Comparison of ENCODE assay signal across 14 mouse cellular contexts in the genomic region with DNA sequence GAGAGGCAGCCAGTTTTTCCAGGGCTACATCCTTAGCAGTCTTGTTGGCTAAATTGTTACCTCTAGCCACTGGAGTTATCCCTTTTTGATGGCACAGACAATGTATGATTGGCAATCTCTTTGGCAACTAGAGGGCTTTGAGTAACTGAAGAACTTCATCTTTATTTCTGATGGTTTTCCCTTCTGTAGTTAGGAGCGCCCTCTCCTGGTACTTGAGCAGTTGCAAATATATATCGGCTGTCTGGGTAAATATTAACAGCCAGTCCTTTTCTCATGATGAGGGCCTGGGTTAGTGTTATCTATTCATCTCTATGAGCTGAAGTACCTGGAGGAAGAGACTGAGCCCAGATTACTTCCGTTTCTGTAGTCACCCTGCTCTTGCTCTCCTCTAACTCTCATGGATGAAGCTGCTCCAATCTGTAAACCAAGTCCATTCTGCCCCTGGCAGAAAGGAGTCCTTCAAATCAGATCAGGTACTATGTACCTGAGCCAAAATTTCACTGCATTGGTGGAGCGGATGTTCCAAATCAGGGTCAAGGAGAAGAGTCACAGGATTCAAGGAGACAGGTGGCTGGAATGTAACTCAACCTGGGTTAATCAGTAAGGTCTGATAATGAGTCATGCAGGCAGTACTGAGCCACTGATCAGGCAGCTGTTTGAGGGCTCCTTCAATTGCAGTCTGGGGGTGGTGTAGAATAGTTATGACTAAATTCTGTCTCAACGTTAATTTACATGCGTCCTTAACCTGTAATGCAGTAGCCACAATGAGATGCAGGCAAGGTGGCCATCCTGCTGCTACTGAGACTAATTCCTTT. TPM values are rescaled to one million over a fixed set of nuclear protein-coding genes. Genes with fewer than 3 reads are reported as not detected.
A peak's percentile ranks its signal among the peaks of the same experiment; 100 is the strongest.
DNase-seq lines count a peak whose midpoint lies in the region; ATAC-seq and TF ChIP-seq lines count a peak whose summit lies in the region.
"Had no signal": no experiment of that assay in that cellular context is flagged by ENCODE, and none has a peak within 500 bp of the region (broad histone marks: within the 10 kb centered on the region; RNA-seq: fewer than 3 reads in every experiment).

No protein-coding gene starts in this region.

- 0 out of 2 replicates have a peak, but pooled peaks have one; percentile 13 for TF ChIP-seq CTCF in liver, embryonic 14.5 days (IDR thresholded peaks at IDR 0.05; ENCODE audit: low read depth)

- no peak overlapping the region for H3K27ac ChIP-seq in liver, embryonic 14.5 days
- no peak overlapping the region for H3K27ac ChIP-seq in liver, embryonic 11.5 days (ENCODE audit: low read depth, low read length)
- H3K27ac ChIP-seq: neural tube, embryonic 13.5 days had no signal

- H3K27me3 ChIP-seq in liver, embryonic 14.5 days (ENCODE audit: control insufficient read depth, insufficient read depth, low read length) = no peaks in the 10 kb centered on the region
- H3K27me3 ChIP-seq in liver, embryonic 11.5 days (replicated peaks; ENCODE audit: control insufficient read depth, insufficient read depth, low read length) = no peaks in the 10 kb centered on the region
- H3K27me3 ChIP-seq: neural tube, embryonic 13.5 days had no signal

- ATAC-seq in liver, embryonic 14.5 days (ENCODE audit: insufficient read depth) = no peak
- no peak for ATAC-seq in liver, embryonic 11.5 days (replicated peaks; ENCODE audit: low FRiP score)

- WGBS in liver, embryonic 14.5 days (ENCODE audit: insufficient replicate concordance) = 43% methylated on average over 6 of the region's 6 CpGs
- 66% methylated on average over 6 of the region's 6 CpGs for WGBS in liver, embryonic 11.5 days

- H3K36me3 ChIP-seq in liver, embryonic 14.5 days (replicated peaks; ENCODE audit: control insufficient read depth, insufficient read depth, low read depth) = no peaks in the 10 kb centered on the region
- no peaks in the 10 kb centered on the region for H3K36me3 ChIP-seq in liver, embryonic 11.5 days (ENCODE audit: control insufficient read depth, insufficient read depth, low read length)
- H3K36me3 ChIP-seq: neural tube, embryonic 13.5 days had no signal

- TF ChIP-seq EP300 in liver, embryonic 14.5 days (IDR thresholded peaks at IDR 0.05; ENCODE audit: low read depth) = no peak

- H3K4me3 ChIP-seq in liver, embryonic 14.5 days (ENCODE audit: insufficient read depth in 1 of 2, low read depth in 2 of 2, low read length in 2 of 2) = no peak overlapping the region
- H3K4me3 ChIP-seq in liver, embryonic 11.5 days (ENCODE audit: low read depth, low read length) = no peak overlapping the region
- H3K4me3 ChIP-seq: neural tube, embryonic 13.5 days had no signal

- no peak overlapping the region for H3K4me2 ChIP-seq in liver, embryonic 14.5 days (ENCODE audit: low read depth)
- no peak overlapping the region for H3K4me2 ChIP-seq in liver, embryonic 11.5 days
- H3K4me2 ChIP-seq: neural tube, embryonic 13.5 days had no signal

- peak; percentile 7 for DNase-seq in adrenal gland, postnatal 10 days
- DNase-seq in adrenal gland, adult 2 months = no peak
- no peak for DNase-seq in liver, embryonic 14.5 days (ENCODE audit: low read depth in 3 of 3, low spot score in 3 of 3)
- DNase-seq in liver, embryonic 11.5 days (ENCODE audit: low spot score) = no peak
- peak; percentile 49 for DNase-seq in embryo, embryonic 10.5 days (ENCODE audit: low spot score)
- peak; percentile 21 for DNase-seq in retina, embryonic 14.5 days (ENCODE audit: low spot score)
- no peak for DNase-seq in urinary bladder, postnatal 14 days (ENCODE audit: low spot score)
- no peak for DNase-seq in cerebellum, adult 8-10 months
- DNase-seq: cerebellum, adult 9-10 months; lung, postnatal 14 days had no signal

- H3K4me1 ChIP-seq in liver, embryonic 14.5 days (replicated peaks; ENCODE audit: control insufficient read depth in 2 of 2, insufficient read depth in 2 of 2, low read length in 1 of 2) = no peaks in the 10 kb centered on the region; a peak in 1 of 4 replicates
- no peaks in the 10 kb centered on the region for H3K4me1 ChIP-seq in liver, embryonic 11.5 days (replicated peaks; ENCODE audit: control insufficient read depth, insufficient read depth, low read length)
- H3K4me1 ChIP-seq: neural tube, embryonic 13.5 days had no signal

- H3K9ac ChIP-seq in liver, embryonic 14.5 days (replicated peaks) = no peak overlapping the region
- H3K9ac ChIP-seq in liver, embryonic 11.5 days (ENCODE audit: low read depth, low read length) = no peak overlapping the region
- H3K9ac ChIP-seq: neural tube, embryonic 13.5 days had no signal

- no peaks in the 10 kb centered on the region for H3K9me3 ChIP-seq in liver, embryonic 14.5 days (ENCODE audit: control insufficient read depth, low read length)
- H3K9me3 ChIP-seq in liver, embryonic 11.5 days (ENCODE audit: control insufficient read depth, low read length) = no peaks in the 10 kb centered on the region
- H3K9me3 ChIP-seq: neural tube, embryonic 13.5 days had no signal

RNA-seq across cellular contexts. Expression of gene Plpp2, which starts 30.6 kb away (rescaled TPM):
- total RNA-seq in adrenal gland, postnatal 10 days (2021) = 10 to 100 TPM; 16.4 to 19.4 TPM
- total RNA-seq in adrenal gland, adult 2 months (2021) = 10 to 100 TPM; 30.3 to 34.7 TPM
- 33.5 and 44.3 TPM in 2 replicates for polyA plus RNA-seq in adrenal gland, adult 2 months (2012; rRNA removed)
- polyA plus RNA-seq in liver, embryonic 14.5 days (2012; rRNA removed) = 10.0 and 11.3 TPM in 2 replicates
- 19.0 and 20.7 TPM in 2 replicates for polyA plus RNA-seq in liver, embryonic 14.5 days (2014; fragmentation: Nextera tagmentation; extraction: Ambion mirVana)
- 27.1 and 30.1 TPM in 2 replicates for polyA plus RNA-seq in liver, embryonic 11.5 days (2014; fragmentation: Nextera tagmentation; extraction: Ambion mirVana)

RNA-seq across cellular contexts. Expression of gene Vmn2r83, which starts 34.5 kb away (rescaled TPM):
- not detected for total RNA-seq in adrenal gland, postnatal 10 days (2021)
- not detected for total RNA-seq in adrenal gland, adult 2 months (2021)
- polyA plus RNA-seq in adrenal gland, adult 2 months (2012; rRNA removed) = not detected in 2 replicates
- not detected in 2 replicates for polyA plus RNA-seq in liver, embryonic 14.5 days (2012; rRNA removed)
- polyA plus RNA-seq in liver, embryonic 14.5 days (2014; fragmentation: Nextera tagmentation; extraction: Ambion mirVana) = not detected in 2 replicates
- polyA plus RNA-seq in liver, embryonic 11.5 days (2014; fragmentation: Nextera tagmentation; extraction: Ambion mirVana) = not detected in 2 replicates
- polyA plus RNA-seq: forebrain, embryonic 11.5 days; heart, embryonic 14.5 days; neural tube, embryonic 13.5 days; spleen, adult 2 months had no signal

RNA-seq across cellular contexts. Expression of gene Mier2, which starts 52.0 kb away (rescaled TPM):
- 10 to 100 TPM; 27.3 to 31.8 TPM for total RNA-seq in adrenal gland, postnatal 10 days (2021)
- 10 to 100 TPM; 26.7 to 30.9 TPM for total RNA-seq in adrenal gland, adult 2 months (2021)
- polyA plus RNA-seq in adrenal gland, adult 2 months (2012; rRNA removed) = 150 and 154 TPM in 2 replicates
- 16.4 and 19.6 TPM in 2 replicates for polyA plus RNA-seq in liver, embryonic 14.5 days (2012; rRNA removed)
- polyA plus RNA-seq in liver, embryonic 14.5 days (2014; fragmentation: Nextera tagmentation; extraction: Ambion mirVana) = 5.2 and 7.6 TPM in 2 replicates
- polyA plus RNA-seq in liver, embryonic 11.5 days (2014; fragmentation: Nextera tagmentation; extraction: Ambion mirVana) = 33.1 and 36.5 TPM in 2 replicates

Comparison
In these comparisons a context has a peak if more than half of its experiments do, and no peak if none do; other contexts are left out.
1. DNase-seq: peak in adrenal gland, postnatal 10 days (single experiment), embryo, embryonic 10.5 days (single experiment) and retina, embryonic 14.5 days (single experiment); none in adrenal gland, adult 2 months (single experiment), liver, embryonic 14.5 days (0 of 3), liver, embryonic 11.5 days (single experiment), urinary bladder, postnatal 14 days (single experiment) and cerebellum, adult 8-10 months (single experiment).